Mouse (Mus musculus) neural tube, embryonic 13.5 days (tissue): ENCODE measurements around the gene Klhl5. TPM values are rescaled to one million over a fixed set of nuclear protein-coding genes. Genes with fewer than 3 reads are reported as not detected.
A peak's percentile ranks its signal among the peaks of the same experiment; 100 is the strongest.

ENCODE experiments used
- ATAC-seq: fragments of 200-750 bp; cut with Nextera tagmentation; 2 replicates; pipeline ENCODE4 v1.8.0; 2017; ENCODE audit warnings: low read depth, mild to moderate bottlenecking, moderate TSS enrichment, moderate library complexity
- H3K27ac ChIP-seq: fragments of 300-500 bp; sonication (generic); replicated peaks from 2 replicates; pipeline ENCODE4 v1.5.1; 2015; ENCODE audit warnings: moderate library complexity, mild to moderate bottlenecking, inconsistent platforms
- H3K27me3 ChIP-seq: fragments of 300-500 bp; sonication (generic); 2 replicates; pipeline ENCODE4 v1.6.1; 2015; ENCODE audit warnings: mild to moderate bottlenecking, inconsistent platforms
- H3K36me3 ChIP-seq: fragments of 300-500 bp; sonication (generic); 2 replicates; pipeline ENCODE4 v1.6.1; 2015; ENCODE audit warnings: mild to moderate bottlenecking, inconsistent platforms
- H3K4me1 ChIP-seq: fragments of 300-500 bp; sonication (generic); replicated peaks from 2 replicates; pipeline ENCODE4 v1.6.1; 2015; ENCODE audit warnings: inconsistent platforms
- H3K4me2 ChIP-seq: fragments of 300-500 bp; sonication (generic); 2 replicates; pipeline ENCODE4 v1.6.1; 2015; ENCODE audit warnings: inconsistent platforms, mild to moderate bottlenecking, moderate library complexity
- H3K4me3 ChIP-seq: fragments of 300-500 bp; sonication (generic); 2 replicates; pipeline ENCODE4 v1.5.1; 2015; ENCODE audit warnings: mild to moderate bottlenecking, inconsistent platforms
- H3K9ac ChIP-seq: fragments of 300-500 bp; sonication (generic); 2 replicates; pipeline ENCODE4 v1.6.1; 2015; ENCODE audit warnings: moderate library complexity, mild to moderate bottlenecking, inconsistent platforms
- H3K9me3 ChIP-seq: fragments of 300-500 bp; sonication (generic); 2 replicates; pipeline ENCODE4 v1.6.1; 2016; ENCODE audit warnings: inconsistent platforms
- WGBS: fragments of 180-500 bp; shearing (Covaris S2); methylation state at CpG from one replicate; pipeline ENCODE4 v1.1.7; 2015; 5-methylcytosine and 5-hydroxymethylcytosine counted together
- polyA plus RNA-seq: library from polyadenylated mRNA; unstranded; fragments of >200 nt; fragmentation: Nextera tagmentation; extraction: Ambion mirVana; gene quantifications from 2 replicates; pipeline ENCODE4 v1.2.1, GENCODE M21; 2015

Gene Klhl5
- polyA plus RNA-seq = 55.8 and 60.8 TPM in 2 replicates

GRCm38 (mm10) chr5:65106876-65107772 is at the start of gene Klhl5:
Gene Klhl5 (plus strand): TSS chr5:65107539.
- Histone ChIP-seq H3K4me3 (peak within 1 kb of the TSS; percentile 69), H3K9ac (peak within 1 kb of the TSS; percentile 86), H3K4me1 (peaks cover 11% of the 10 kb centered on the region), H3K9me3 (no peaks in the 10 kb centered on the region), H3K36me3 (no peaks in the 10 kb centered on the region), H3K4me2 (peak within 1 kb of the TSS; percentile 74), H3K27me3 (no peaks in the 10 kb centered on the region), H3K27ac (peak within 1 kb of the TSS; percentile 78)
- peak; percentile 94 for ATAC-seq
- 4% methylated on average over 55 of the region's 56 CpGs for WGBS

- no peak overlapping the region for H3K4me3 ChIP-seq
- ATAC-seq = no peak
- H3K27ac ChIP-seq = no peak overlapping the region
- WGBS = 93% methylated on average over 6 of the region's 6 CpGs
- H3K4me2 ChIP-seq = no peak overlapping the region
- no peaks in the 10 kb centered on the region for H3K36me3 ChIP-seq
- peaks cover 4% of the 10 kb centered on the region; the same call in 1 of the 2 replicates for H3K4me1 ChIP-seq
- no peak overlapping the region for H3K9ac ChIP-seq
- no peaks in the 10 kb centered on the region for H3K27me3 ChIP-seq
- no peaks in the 10 kb centered on the region for H3K9me3 ChIP-seq
Observed at GRCm38 (mm10) chr5:65057596-65057995, 49.7 kb upstream of the Klhl5 start.

GRCm38 (mm10) chr5:65059806-65060205 is 47.5 kb upstream of the Klhl5 start:
- no peaks in the 10 kb centered on the region for H3K9me3 ChIP-seq
- H3K4me2 ChIP-seq = no peak overlapping the region
- no peak overlapping the region for H3K9ac ChIP-seq
- H3K27me3 ChIP-seq = no peaks in the 10 kb centered on the region
- ATAC-seq = no peak
- 66% methylated on average over 2 of the region's 2 CpGs for WGBS
- no peaks in the 10 kb centered on the region for H3K36me3 ChIP-seq
- H3K4me3 ChIP-seq = no peak overlapping the region
- H3K4me1 ChIP-seq = no peaks in the 10 kb centered on the region
- no peak overlapping the region for H3K27ac ChIP-seq

GRCm38 (mm10) chr5:65062236-65062635 is 45.1 kb upstream of the Klhl5 start:
- WGBS = 88% methylated on average over 4 of the region's 4 CpGs
- H3K4me2 ChIP-seq = no peak overlapping the region
- no peaks in the 10 kb centered on the region for H3K4me1 ChIP-seq
- no peak for ATAC-seq
- no peaks in the 10 kb centered on the region for H3K27me3 ChIP-seq
- no peaks in the 10 kb centered on the region for H3K36me3 ChIP-seq
- no peak overlapping the region for H3K27ac ChIP-seq
- H3K9me3 ChIP-seq = no peaks in the 10 kb centered on the region
- H3K4me3 ChIP-seq = no peak overlapping the region
- H3K9ac ChIP-seq = no peak overlapping the region

- no peak overlapping the region for H3K4me3 ChIP-seq
- H3K4me1 ChIP-seq = no peaks in the 10 kb centered on the region
- no peak overlapping the region for H3K27ac ChIP-seq
- no peaks in the 10 kb centered on the region for H3K36me3 ChIP-seq
- no peak overlapping the region for H3K4me2 ChIP-seq
- H3K9ac ChIP-seq = no peak overlapping the region
- whole genome bisulfite sequencing = 69% methylated on average over 2 of the region's 2 CpGs
- no peak for ATAC-seq
- H3K27me3 ChIP-seq = no peaks in the 10 kb centered on the region
- H3K9me3 ChIP-seq = no peaks in the 10 kb centered on the region
Observed at GRCm38 (mm10) chr5:65063266-65063665, 44.1 kb upstream of the Klhl5 start.

- Histone ChIP-seq H3K4me2 (no peak overlapping the region), H3K27me3 (no peaks in the 10 kb centered on the region), H3K9ac (no peak overlapping the region), H3K36me3 (no peaks in the 10 kb centered on the region), H3K4me1 (peaks cover 12% of the 10 kb centered on the region), H3K4me3 (no peak overlapping the region), H3K27ac (no peak overlapping the region), H3K9me3 (no peaks in the 10 kb centered on the region)
- no peak for ATAC-seq
- WGBS = 52% methylated on average over 6 of the region's 6 CpGs
Observed at GRCm38 (mm10) chr5:65068166-65068565, 39.2 kb upstream of the Klhl5 start.

- Histone ChIP-seq H3K4me2 (no peak overlapping the region), H3K9ac (no peak overlapping the region; the same call in 1 of the 2 replicates), H3K27ac (peak overlapping the region; percentile 49), H3K4me1 (peaks cover 12% of the 10 kb centered on the region), H3K4me3 (no peak overlapping the region), H3K9me3 (no peaks in the 10 kb centered on the region), H3K36me3 (no peaks in the 10 kb centered on the region), H3K27me3 (no peaks in the 10 kb centered on the region)
- ATAC-seq = 0 out of 2 replicates have a peak, but pooled peaks have one; percentile 38
- 53% methylated on average over 11 of the region's 11 CpGs for WGBS
Observed at GRCm38 (mm10) chr5:65069872-65070271, 37.5 kb upstream of the Klhl5 start.

GRCm38 (mm10) chr5:65071689-65072118 is 35.6 kb upstream of the Klhl5 start:
- no peaks in the 10 kb centered on the region for H3K9me3 ChIP-seq
- H3K9ac ChIP-seq = no peak overlapping the region
- no peaks in the 10 kb centered on the region for H3K27me3 ChIP-seq
- no peak overlapping the region for H3K4me3 ChIP-seq
- H3K4me1 ChIP-seq = peaks cover 12% of the 10 kb centered on the region
- H3K36me3 ChIP-seq = no peaks in the 10 kb centered on the region
- no peak overlapping the region; the same call in 1 of the 2 replicates for H3K27ac ChIP-seq
- WGBS = 10% methylated on average over 6 of the region's 6 CpGs
- no peak for ATAC-seq
- H3K4me2 ChIP-seq = no peak overlapping the region

GRCm38 (mm10) chr5:65073247-65073646 is 34.1 kb upstream of the Klhl5 start:
- Histone ChIP-seq H3K9ac (no peak overlapping the region), H3K4me3 (no peak overlapping the region), H3K4me2 (no peak overlapping the region), H3K9me3 (no peaks in the 10 kb centered on the region), H3K4me1 (peaks cover 12% of the 10 kb centered on the region), H3K27ac (no peak overlapping the region), H3K27me3 (no peaks in the 10 kb centered on the region), H3K36me3 (no peaks in the 10 kb centered on the region)
- 73% methylated on average over 4 of the region's 4 CpGs for WGBS
- ATAC-seq = no peak

GRCm38 (mm10) chr5:65074693-65075092 is 32.6 kb upstream of the Klhl5 start:
- no peak for ATAC-seq
- Histone ChIP-seq H3K4me2 (no peak overlapping the region), H3K27ac (no peak overlapping the region), H3K4me1 (peaks cover 10% of the 10 kb centered on the region), H3K9ac (no peak overlapping the region), H3K27me3 (no peaks in the 10 kb centered on the region), H3K9me3 (no peaks in the 10 kb centered on the region), H3K4me3 (no peak overlapping the region), H3K36me3 (no peaks in the 10 kb centered on the region)
- 68% methylated on average over 7 of the region's 7 CpGs for WGBS

GRCm38 (mm10) chr5:65076087-65076486 is 31.3 kb upstream of the Klhl5 start:
- no peak for ATAC-seq
- Histone ChIP-seq H3K9me3 (no peaks in the 10 kb centered on the region), H3K4me3 (no peak overlapping the region), H3K27ac (no peak overlapping the region), H3K9ac (no peak overlapping the region), H3K27me3 (no peaks in the 10 kb centered on the region), H3K4me2 (no peak overlapping the region), H3K4me1 (peaks cover 5% of the 10 kb centered on the region), H3K36me3 (no peaks in the 10 kb centered on the region)
- WGBS = 77% methylated on average over 2 of the region's 2 CpGs

- no peak overlapping the region for H3K27ac ChIP-seq
- H3K27me3 ChIP-seq = no peaks in the 10 kb centered on the region
- ATAC-seq = no peak
- H3K9me3 ChIP-seq = no peaks in the 10 kb centered on the region
- H3K9ac ChIP-seq = no peak overlapping the region
- H3K4me3 ChIP-seq = no peak overlapping the region
- H3K4me2 ChIP-seq = no peak overlapping the region
- WGBS = 41% methylated on average over 3 of the region's 3 CpGs
- H3K4me1 ChIP-seq = peaks cover under 1% of the 10 kb centered on the region; the same call in 1 of the 2 replicates
- H3K36me3 ChIP-seq = no peaks in the 10 kb centered on the region
Observed at GRCm38 (mm10) chr5:65076748-65077147, 30.6 kb upstream of the Klhl5 start.
